Mouse (Mus musculus) lung, adult 2 months (tissue): ENCODE measurements around the gene Zcchc13.
A peak's percentile ranks its signal among the peaks of the same experiment; 100 is the strongest.

Experiments used
- CTCF ChIP-seq: fragments of 200-500 bp; IDR thresholded peaks from 2 replicates; pipeline ENCODE4 v1.5.1; 2011; ENCODE audit warnings: mild to moderate bottlenecking, low read length, control low read depth; ENCODE audit not compliant: insufficient read depth
- POLR2A ChIP-seq: fragments of 200-500 bp; IDR thresholded peaks from 2 replicates; pipeline ENCODE4 v1.6.1; 2011; ENCODE audit warnings: low read depth, mild to moderate bottlenecking, control low read depth, low read length, borderline replicate concordance; ENCODE audit errors: extremely low read depth

- TF ChIP-seq POLR2A (0 out of 2 replicates have a peak, but pooled peaks have one; percentile 31), CTCF (no peak)
Measured at GRCm38 (mm10) chrX:103623411-103623845, 7.0 kb upstream of the Zcchc13 start.
